ENCODE assay signal across 11 mouse cellular contexts in genomic region chr2:36224153-36224552, GRCm38 (mm10).
"Had no signal": no experiment of that assay in that cellular context is flagged by ENCODE, and none has a peak within 500 bp of the region (broad histone marks: within the 10 kb centered on the region; RNA-seq: fewer than 3 reads in every experiment).

No protein-coding gene starts in this region.

- H3K4me3 ChIP-seq: limb, embryonic 15.5 days; liver, embryonic 12.5 days; midbrain, embryonic 10.5 days; neural tube, embryonic 12.5 days had no signal

- H3K36me3 ChIP-seq: limb, embryonic 15.5 days; liver, embryonic 12.5 days; midbrain, embryonic 10.5 days; neural tube, embryonic 12.5 days had no signal

- H3K4me1 ChIP-seq: midbrain, embryonic 10.5 days; neural tube, embryonic 12.5 days had no signal

- H3K9me3 ChIP-seq: limb, embryonic 15.5 days; liver, embryonic 12.5 days; midbrain, embryonic 10.5 days; neural tube, embryonic 12.5 days had no signal

- DNase-seq: kidney, adult 11 months; kidney, postnatal 14 days; midbrain, embryonic 14.5 days; retina, postnatal 1 day; right cerebral cortex, postnatal 4 days; thymus, adult 18-20 months; thymus, postnatal 14 days had no signal

- ATAC-seq: liver, embryonic 12.5 days had no signal

- H3K27ac ChIP-seq: limb, embryonic 15.5 days; liver, embryonic 12.5 days; midbrain, embryonic 10.5 days; neural tube, embryonic 12.5 days had no signal

- H3K4me2 ChIP-seq: limb, embryonic 15.5 days; liver, embryonic 12.5 days; neural tube, embryonic 12.5 days had no signal

- H3K9ac ChIP-seq: limb, embryonic 15.5 days; liver, embryonic 12.5 days; neural tube, embryonic 12.5 days had no signal
